Mouse (Mus musculus) kidney, postnatal 0 days (tissue): Measurements from ENCODE around the gene Hormad2. TPM values are rescaled to one million over a fixed set of nuclear protein-coding genes. Genes with fewer than 3 reads are reported as not detected.

Experiments used
- ATAC-seq: fragments of 200-750 bp; cut with Nextera tagmentation; replicated peaks from 2 replicates; pipeline ENCODE4 v1.8.0; 2017; ENCODE audit warnings: low read depth, moderate number of reproducible peaks, moderate TSS enrichment, moderate library complexity; ENCODE audit not compliant: low FRiP score
- DNase-seq: peaks from one replicate; pipeline ENCODE4 v3.0.0-alpha.2; 2016; ENCODE audit warnings: low spot score
- H3K27ac ChIP-seq: fragments of 300-500 bp; sonication (generic); 2 replicates; pipeline ENCODE4 v1.5.1; 2014; ENCODE audit warnings: mild to moderate bottlenecking
- H3K27me3 ChIP-seq: fragments of 300-500 bp; sonication (generic); 2 replicates; pipeline ENCODE4 v1.6.1; 2014; ENCODE audit warnings: low read length, mixed read lengths; ENCODE audit not compliant: insufficient read depth
- H3K36me3 ChIP-seq: fragments of 300-500 bp; sonication (generic); 2 replicates; pipeline ENCODE4 v1.6.1; 2014; ENCODE audit warnings: low read length, mixed read lengths; ENCODE audit not compliant: insufficient read depth
- H3K4me1 ChIP-seq: fragments of 300-500 bp; sonication (generic); replicated peaks from 2 replicates; pipeline ENCODE4 v1.6.1; 2014; ENCODE audit warnings: antibody characterized with exemption, low read length, mixed read lengths; ENCODE audit not compliant: insufficient read depth
- H3K4me2 ChIP-seq: fragments of 300-500 bp; sonication (generic); 2 replicates; pipeline ENCODE4 v1.6.1; 2014; ENCODE audit warnings: mild to moderate bottlenecking, low read length, moderate library complexity, mixed read lengths
- H3K4me3 ChIP-seq: fragments of 300-500 bp; sonication (generic); replicated peaks from 2 replicates; pipeline ENCODE4 v1.5.1; 2014; ENCODE audit warnings: low read depth, low read length
- H3K9ac ChIP-seq: fragments of 300-500 bp; sonication (generic); 2 replicates; pipeline ENCODE4 v1.6.1; 2014; ENCODE audit warnings: low read depth, low read length
- H3K9me3 ChIP-seq: fragments of 300-500 bp; sonication (generic); replicated peaks from 2 replicates; pipeline ENCODE4 v1.6.1; 2016; ENCODE audit warnings: low read length, inconsistent platforms, mixed read lengths
- CTCF ChIP-seq: IDR thresholded peaks from 2 replicates; pipeline ENCODE4 v1.5.1; 2016; ENCODE audit warnings: antibody characterized with exemption, low read depth, mild to moderate bottlenecking, moderate library complexity
- WGBS: fragments of 180-500 bp; shearing (Covaris S2); extraction: QIAGEN DNeasy Blood & Tissue Kit; methylation state at CpG from one replicate; pipeline ENCODE4 v1.1.7; 2014; 5-methylcytosine and 5-hydroxymethylcytosine counted together
- polyA plus RNA-seq: library from polyadenylated mRNA; unstranded; fragments of >200 nt; fragmentation: Nextera tagmentation; extraction: Ambion mirVana; gene quantifications from 2 replicates; pipeline ENCODE4 v1.2.1, GENCODE M21; 2015

Gene Hormad2
- polyA plus RNA-seq, 1 experiment from 2014 or later, result 0.26 TPM

- Histone ChIP-seq H3K4me2 (no peak overlapping the region), H3K4me3 (no peak overlapping the region), H3K36me3 (no peaks in the 10 kb centered on the region), H3K9me3 (no peaks in the 10 kb centered on the region), H3K9ac (no peak overlapping the region), H3K4me1 (peaks cover 15% of the 10 kb centered on the region; the same call in 1 of the 2 replicates), H3K27me3 (no peaks in the 10 kb centered on the region), H3K27ac (no peak overlapping the region)
- DNase-seq (no peak), ATAC-seq (no peak)
- 70% methylated on average over 4 of the region's 4 CpGs for WGBS
- no peak for TF ChIP-seq CTCF
Observed at GRCm38 (mm10) chr11:4304203-4304602, 136.7 kb downstream of the Hormad2 start.

- Histone ChIP-seq H3K27me3 (no peaks in the 10 kb centered on the region), H3K9me3 (no peaks in the 10 kb centered on the region), H3K4me3 (no peak overlapping the region), H3K36me3 (no peaks in the 10 kb centered on the region), H3K27ac (no peak overlapping the region), H3K4me1 (peaks cover 14% of the 10 kb centered on the region; the same call in 1 of the 2 replicates), H3K4me2 (no peak overlapping the region), H3K9ac (no peak overlapping the region)
- 64% methylated on average over 9 of the region's 9 CpGs for WGBS
- no peak for ATAC-seq
- TF ChIP-seq CTCF, result no peak
- DNase-seq, result no peak
Observed at GRCm38 (mm10) chr11:4303033-4303432, 137.9 kb downstream of the Hormad2 start.

GRCm38 (mm10) chr11:4302363-4302913 lies 138.5 kb downstream of the Hormad2 start:
- ATAC-seq, result no peak
- no peak for TF ChIP-seq CTCF
- Histone ChIP-seq H3K9ac (no peak overlapping the region), H3K9me3 (no peaks in the 10 kb centered on the region), H3K36me3 (no peaks in the 10 kb centered on the region), H3K4me2 (no peak overlapping the region), H3K4me1 (peaks cover 14% of the 10 kb centered on the region; the same call in 1 of the 2 replicates), H3K27me3 (no peaks in the 10 kb centered on the region), H3K27ac (peak overlapping the region; percentile 42; the same call in 1 of the 2 replicates), H3K4me3 (no peak overlapping the region)
- DNase-seq, result peak; percentile 43
- 35% methylated on average over 5 of the region's 5 CpGs for WGBS

- no peak for TF ChIP-seq CTCF
- no peaks in the 10 kb centered on the region for H3K9me3 ChIP-seq
- no peak overlapping the region for H3K4me3 ChIP-seq
- no peak overlapping the region for H3K4me2 ChIP-seq
- H3K9ac ChIP-seq, result no peak overlapping the region
- H3K4me1 ChIP-seq, result peaks cover 16% of the 10 kb centered on the region; the same call in 1 of the 2 replicates
- DNase-seq (no peak), ATAC-seq (no peak)
- H3K27me3 ChIP-seq, result no peaks in the 10 kb centered on the region
- no peaks in the 10 kb centered on the region for H3K36me3 ChIP-seq
- no peak overlapping the region for H3K27ac ChIP-seq
- WGBS, result 90% methylated on average over 3 of the region's 3 CpGs
Observed at GRCm38 (mm10) chr11:4300683-4301082, 140.2 kb downstream of the Hormad2 start.

- WGBS, result 54% methylated on average over 14 of the region's 14 CpGs
- no peak overlapping the region for H3K4me2 ChIP-seq
- H3K36me3 ChIP-seq, result no peaks in the 10 kb centered on the region
- H3K27ac ChIP-seq, result no peak overlapping the region
- H3K9ac ChIP-seq, result no peak overlapping the region
- no peaks in the 10 kb centered on the region for H3K27me3 ChIP-seq
- ATAC-seq (no peak), DNase-seq (no peak)
- no peaks in the 10 kb centered on the region for H3K9me3 ChIP-seq
- peaks cover 19% of the 10 kb centered on the region; the same call in 1 of the 2 replicates for H3K4me1 ChIP-seq
- no peak overlapping the region for H3K4me3 ChIP-seq
- no peak for TF ChIP-seq CTCF
Observed at GRCm38 (mm10) chr11:4299735-4300474, 141.0 kb downstream of the Hormad2 start.

- Histone ChIP-seq H3K27ac (0 out of 2 replicates have a peak overlapping the region, but pooled peaks have one; percentile 13), H3K4me3 (no peak overlapping the region), H3K27me3 (no peaks in the 10 kb centered on the region), H3K9me3 (no peaks in the 10 kb centered on the region), H3K36me3 (no peaks in the 10 kb centered on the region), H3K9ac (no peak overlapping the region), H3K4me2 (no peak overlapping the region), H3K4me1 (peaks cover 20% of the 10 kb centered on the region; the same call in 1 of the 2 replicates)
- no peak for TF ChIP-seq CTCF
- DNase-seq, result peak; percentile 43
- WGBS, result 38% methylated on average over 12 of the region's 12 CpGs
- no peak for ATAC-seq
Observed at GRCm38 (mm10) chr11:4299191-4299590, 141.7 kb downstream of the Hormad2 start.
